Comparison of ENCODE assay signal across 9 mouse cellular contexts in genomic region chr9:62526451-62526850, GRCm38 (mm10). TPM values are rescaled to one million over a fixed set of nuclear protein-coding genes. Genes with fewer than 3 reads are reported as not detected.
DNase-seq lines count a peak whose midpoint lies in the region; ATAC-seq and TF ChIP-seq lines count a peak whose summit lies in the region.
"Had no signal": no experiment of that assay in that cellular context is flagged by ENCODE, and none has a peak within 500 bp of the region (broad histone marks: within the 10 kb centered on the region; RNA-seq: fewer than 3 reads in every experiment).

No protein-coding gene starts in this region.

- 3% methylated on average over 3 of the region's 3 CpGs for WGBS in cerebellum, adult 2 months
- 8% methylated on average over 3 of the region's 3 CpGs for WGBS in forebrain, postnatal 0 days
- WGBS in limb, embryonic 10.5 days, result 34% methylated on average over 3 of the region's 3 CpGs
- WGBS in stomach, embryonic 14.5 days, result 39% methylated on average over 3 of the region's 3 CpGs
- 87% methylated on average over 3 of the region's 3 CpGs for WGBS in thymus, adult 2 months

- H3K9ac ChIP-seq in forebrain, postnatal 0 days, result no peak overlapping the region
- no peak overlapping the region for H3K9ac ChIP-seq in stomach, embryonic 14.5 days (replicated peaks; ENCODE audit: low read depth, low read length)

- H3K4me2 ChIP-seq in forebrain, postnatal 0 days (ENCODE audit: low read depth), result no peak overlapping the region
- no peak overlapping the region for H3K4me2 ChIP-seq in stomach, embryonic 14.5 days (replicated peaks; ENCODE audit: low read depth, low read length)

- no peak for TF ChIP-seq CTCF in cerebellum, adult 2 months (IDR thresholded peaks at IDR 0.05; ENCODE audit: borderline replicate concordance, insufficient read depth, low read depth, low read length)
- TF ChIP-seq CTCF in forebrain, postnatal 0 days (IDR thresholded peaks at IDR 0.05; ENCODE audit: low read depth), result no peak
- no peak for TF ChIP-seq CTCF in thymus, adult 2 months (IDR thresholded peaks at IDR 0.05; ENCODE audit: borderline replicate concordance, control insufficient read depth, extremely low read depth, insufficient read depth, low read length, poor library complexity)

- TF ChIP-seq POLR2A in cerebellum, adult 2 months (IDR thresholded peaks at IDR 0.05; ENCODE audit: borderline replicate concordance, insufficient read depth, low read length), result no peak
- no peak for TF ChIP-seq POLR2A in thymus, adult 2 months (IDR thresholded peaks at IDR 0.05; ENCODE audit: control insufficient read depth, extremely low read depth, insufficient read depth, low read length, poor library complexity)

- H3K27ac ChIP-seq in cerebellum, adult 2 months (ENCODE audit: insufficient read depth, low read length), result peak overlapping the region; percentile 77
- peak overlapping the region; percentile 64 for H3K27ac ChIP-seq in forebrain, postnatal 0 days (ENCODE audit: low read depth, low read length)
- peak overlapping the region; percentile 27 for H3K27ac ChIP-seq in limb, embryonic 10.5 days
- H3K27ac ChIP-seq in stomach, embryonic 14.5 days (ENCODE audit: low read length), result no peak overlapping the region; the same call in 1 of the 2 replicates
- no peak overlapping the region for H3K27ac ChIP-seq in thymus, adult 2 months (ENCODE audit: control insufficient read depth, insufficient read depth, low read length)

- H3K4me3 ChIP-seq in cerebellum, adult 2 months (replicated peaks; ENCODE audit: insufficient read depth, low read depth, low read length), result no peak overlapping the region
- no peak overlapping the region for H3K4me3 ChIP-seq in forebrain, postnatal 0 days (ENCODE audit: low read depth, low read length)
- H3K4me3 ChIP-seq in limb, embryonic 10.5 days, result no peak overlapping the region
- H3K4me3 ChIP-seq in stomach, embryonic 14.5 days (ENCODE audit: low read depth, low read length), result no peak overlapping the region
- no peak overlapping the region for H3K4me3 ChIP-seq in thymus, adult 2 months (ENCODE audit: control insufficient read depth, insufficient read depth, low read length)
- H3K4me3 ChIP-seq: megakaryocyte, embryonic 14.5 days had no signal

- DNase-seq in layer of hippocampus, adult 11-12 months (ENCODE audit: low spot score), result peak; percentile 72
- no peak for DNase-seq in layer of hippocampus, adult 9-10 months (ENCODE audit: low spot score)
- DNase-seq in cerebellum, adult 2 months, result peak; percentile 81 to 88
- DNase-seq in forebrain, postnatal 0 days, result peak; percentile 77
- no peak for DNase-seq in limb, embryonic 10.5 days (ENCODE audit: low spot score)
- DNase-seq in thymus, adult 2 months, result no peak

- H3K4me1 ChIP-seq in cerebellum, adult 2 months (ENCODE audit: control insufficient read depth, insufficient read depth, low read length), result peaks cover 94% of the 10 kb centered on the region
- H3K4me1 ChIP-seq in forebrain, postnatal 0 days (ENCODE audit: insufficient read depth), result peaks cover 14% of the 10 kb centered on the region
- peaks cover 59% of the 10 kb centered on the region for H3K4me1 ChIP-seq in limb, embryonic 10.5 days
- peaks cover 25% of the 10 kb centered on the region for H3K4me1 ChIP-seq in stomach, embryonic 14.5 days (ENCODE audit: control insufficient read depth, insufficient read depth, low read length)
- peaks cover 10% of the 10 kb centered on the region for H3K4me1 ChIP-seq in thymus, adult 2 months (replicated peaks; ENCODE audit: control insufficient read depth, insufficient read depth, low read length)

- ATAC-seq in forebrain, postnatal 0 days, result peak; percentile 91
- 0 out of 2 replicates have a peak, but pooled peaks have one; percentile 21 for ATAC-seq in stomach, embryonic 14.5 days (ENCODE audit: insufficient number of reproducible peaks, insufficient read depth, low FRiP score, low read depth)
- no peak for ATAC-seq in granulocyte monocyte progenitor cell, adult 5-6 weeks (replicated peaks; ENCODE audit: poor library complexity, severe bottlenecking)

- no peaks in the 10 kb centered on the region for H3K27me3 ChIP-seq in cerebellum, adult 2 months (ENCODE audit: control insufficient read depth, insufficient read depth, low read length)
- H3K27me3 ChIP-seq in forebrain, postnatal 0 days (ENCODE audit: insufficient read depth, low read length), result no peaks in the 10 kb centered on the region
- H3K27me3 ChIP-seq in limb, embryonic 10.5 days (ENCODE audit: low read depth, poor library complexity, severe bottlenecking), result peaks cover 28% of the 10 kb centered on the region
- no peaks in the 10 kb centered on the region for H3K27me3 ChIP-seq in stomach, embryonic 14.5 days (ENCODE audit: control insufficient read depth, insufficient read depth, low read length)
- no peaks in the 10 kb centered on the region for H3K27me3 ChIP-seq in thymus, adult 2 months (ENCODE audit: control insufficient read depth, insufficient read depth, low read length)

- H3K9me3 ChIP-seq in forebrain, postnatal 0 days (ENCODE audit: low read length), result no peaks in the 10 kb centered on the region
- H3K9me3 ChIP-seq in limb, embryonic 10.5 days (replicated peaks), result no peaks in the 10 kb centered on the region
- no peaks in the 10 kb centered on the region for H3K9me3 ChIP-seq in stomach, embryonic 14.5 days (ENCODE audit: control insufficient read depth, low read depth, low read length)
- H3K9me3 ChIP-seq: megakaryocyte, embryonic 14.5 days had no signal

- H3K36me3 ChIP-seq in forebrain, postnatal 0 days (ENCODE audit: insufficient read depth), result no peaks in the 10 kb centered on the region
- H3K36me3 ChIP-seq in limb, embryonic 10.5 days, result no peaks in the 10 kb centered on the region
- no peaks in the 10 kb centered on the region for H3K36me3 ChIP-seq in stomach, embryonic 14.5 days (ENCODE audit: control insufficient read depth, insufficient read depth, low read length)
- no peaks in the 10 kb centered on the region for H3K36me3 ChIP-seq in thymus, adult 2 months (ENCODE audit: control insufficient read depth, insufficient read depth, low read length)

RNA-seq across cellular contexts. Expression of gene Coro2b, which starts 10.4 kb away (rescaled TPM):
- polyA plus RNA-seq in cerebellum, adult 2 months (2012; rRNA removed), result 210 and 244 TPM in 2 replicates
- total RNA-seq in forebrain, postnatal 0 days (2014; rRNA removed), result 43.3 and 53.2 TPM in 2 replicates
- polyA plus RNA-seq in forebrain, postnatal 0 days (2015; fragmentation: Nextera tagmentation; extraction: Ambion mirVana), result 24.7 and 31.6 TPM in 2 replicates
- polyA plus RNA-seq in limb, embryonic 10.5 days (2016; fragmentation: Nextera tagmentation; extraction: Ambion mirVana), result 5.6 and 6.2 TPM in 2 replicates
- polyA plus RNA-seq in stomach, embryonic 14.5 days (2014; fragmentation: Nextera tagmentation; extraction: Ambion mirVana), result 9.6 and 13.0 TPM in 2 replicates
- polyA plus RNA-seq in thymus, adult 2 months (2012; rRNA removed), result 18.1 and 18.2 TPM in 2 replicates
- 2.0 TPM in 1 of 2 replicates, not detected in the other for total RNA-seq in granulocyte monocyte progenitor cell, adult 5-6 weeks (2014; fragmentation: Nextera tagmentation)
- total RNA-seq in granulocyte monocyte progenitor cell, adult 5-6 weeks (2017), result not detected in 2 replicates

Comparison
In these comparisons a context has a peak if more than half of its experiments do, and no peak if none do; other contexts are left out.
1. DNase-seq: peak in layer of hippocampus, adult 11-12 months (single experiment), cerebellum, adult 2 months (2 of 2) and forebrain, postnatal 0 days (single experiment); none in layer of hippocampus, adult 9-10 months (single experiment), limb, embryonic 10.5 days (single experiment) and thymus, adult 2 months (single experiment).
2. H3K27ac ChIP-seq: peak in cerebellum, adult 2 months (single experiment), forebrain, postnatal 0 days (single experiment) and limb, embryonic 10.5 days (single experiment); none in stomach, embryonic 14.5 days (single experiment) and thymus, adult 2 months (single experiment).